Mouse (Mus musculus) c-Kit-positive CD71-negative TER-119-negative erythroid progenitor cells, embryonic 14.5 days (primary cell): Measurements from ENCODE around the gene Leng8.
"Not testable (repeated sequence)": the region's sequence is repeated elsewhere in the genome, so short reads cannot be mapped to it uniquely, and the experiment has no call there.

Source experiments
- DNase-seq: peaks from one replicate; pipeline ENCODE4 v3.0.0-alpha.2; 2013; ENCODE audit warnings: low read depth

The Leng8 gene

DNA sequence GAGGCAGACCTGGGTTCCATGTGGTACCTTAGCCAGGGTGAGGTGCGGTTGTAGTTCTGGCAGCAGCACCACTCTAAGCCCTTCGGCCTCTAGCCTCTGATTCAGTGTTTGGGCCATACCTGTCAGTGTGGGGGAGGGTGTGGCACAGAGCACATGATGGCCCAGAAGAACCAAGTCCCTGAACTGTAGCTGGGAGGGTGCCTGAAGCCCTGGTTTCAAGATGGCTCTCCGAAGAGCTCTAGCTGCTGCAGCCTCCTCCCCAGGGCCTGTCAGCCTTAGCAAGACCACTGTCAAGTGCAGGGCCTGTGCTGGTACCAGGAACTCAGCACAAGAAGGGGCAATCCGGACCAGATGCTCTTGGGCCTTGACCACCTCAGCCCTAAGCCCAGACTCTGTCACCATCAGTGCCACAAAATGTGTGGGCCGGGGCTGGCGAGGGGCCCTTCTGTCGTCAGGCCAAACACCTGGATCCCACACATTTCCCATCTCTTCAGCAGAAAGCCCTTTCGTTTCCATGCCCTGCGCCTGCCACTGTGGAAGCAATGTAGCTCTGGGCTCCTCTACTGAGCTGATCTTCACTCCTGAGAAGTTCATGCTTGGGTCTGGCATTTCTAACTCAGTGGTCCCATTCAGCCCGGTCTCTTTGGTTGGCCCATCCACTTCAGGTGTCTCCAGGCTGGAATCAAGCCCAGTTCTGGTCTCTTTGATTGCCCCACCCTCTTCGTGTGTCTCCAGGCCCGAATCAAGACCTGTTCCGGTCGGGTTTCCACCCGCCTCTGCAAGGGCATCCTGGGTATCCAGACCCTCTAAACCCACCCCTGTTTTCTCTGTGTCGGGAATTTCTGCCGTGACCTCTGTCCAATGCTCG, 11.7 kb downstream of the Leng8 start:
- DNase-seq = no peak

DNA sequence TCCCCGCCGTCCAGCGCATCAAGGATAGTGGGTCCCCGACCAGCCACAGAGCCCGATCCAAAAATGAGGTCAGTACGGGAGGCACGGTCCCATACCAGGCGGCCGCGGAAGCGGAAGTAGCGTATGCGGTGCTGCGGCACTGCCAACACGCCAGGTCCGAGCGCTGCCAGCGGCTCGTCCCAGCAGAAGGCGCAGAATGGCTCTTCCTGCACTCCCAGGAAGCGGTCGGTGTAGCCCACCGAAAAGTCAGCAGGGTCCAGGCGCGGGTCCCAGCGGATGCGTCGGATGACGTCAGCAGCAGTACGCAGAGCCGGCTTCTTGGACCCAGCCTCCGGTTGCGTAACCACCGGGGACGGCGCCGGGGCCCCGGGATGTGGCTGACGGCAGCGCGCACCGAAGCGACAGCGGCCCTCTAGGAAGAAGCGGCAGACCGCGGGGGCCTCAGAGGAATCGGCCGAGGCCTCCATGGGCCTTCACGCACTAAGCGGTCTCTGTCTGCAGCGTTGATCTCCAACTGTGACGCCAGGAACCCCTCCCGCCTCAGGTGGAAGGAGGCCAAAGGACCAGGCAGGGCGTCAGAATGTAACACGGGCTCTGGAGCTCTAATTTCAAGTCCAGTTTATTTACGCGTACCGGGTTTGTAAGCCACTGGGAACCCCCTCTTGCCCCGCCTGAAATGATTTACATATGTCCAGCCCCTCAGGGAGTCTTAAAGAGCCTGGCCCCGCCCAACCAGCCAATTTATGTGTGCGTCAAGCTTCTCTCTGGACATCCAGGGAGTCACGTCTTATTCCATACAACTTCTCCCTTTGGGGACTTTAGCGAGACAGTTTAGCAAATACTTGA, 12.6 kb downstream of the Leng8 start:
- DNase-seq = peak; percentile 73

DNA sequence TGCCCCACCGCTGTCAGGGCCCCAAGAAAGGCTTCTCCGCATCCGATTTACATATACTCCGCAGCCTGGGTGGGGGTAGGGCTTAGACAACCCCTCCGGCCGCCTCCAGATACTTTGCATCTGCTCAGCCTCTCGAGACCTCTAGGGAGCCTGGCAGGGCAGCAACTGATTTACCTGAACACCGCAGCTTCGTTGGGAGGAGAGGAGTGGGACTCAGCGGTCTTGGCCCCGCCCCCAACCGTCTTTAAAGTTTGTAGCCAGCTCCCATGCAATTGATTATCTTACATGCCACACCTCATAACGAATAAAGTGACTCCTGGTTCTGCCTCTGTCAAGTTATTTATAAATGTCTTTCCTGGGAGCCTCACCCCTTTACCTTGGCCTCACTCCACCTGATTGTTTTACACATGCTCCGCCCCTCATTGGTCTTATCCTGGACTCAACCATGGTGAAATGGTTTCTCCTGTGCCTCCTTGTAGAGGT, 13.3 kb downstream of the Leng8 start, which contains the start of gene Leng9:
TSS of gene Leng9 (minus strand) at position 316 of the 483 bp plus-strand sequence.
- DNase-seq = no peak

DNA sequence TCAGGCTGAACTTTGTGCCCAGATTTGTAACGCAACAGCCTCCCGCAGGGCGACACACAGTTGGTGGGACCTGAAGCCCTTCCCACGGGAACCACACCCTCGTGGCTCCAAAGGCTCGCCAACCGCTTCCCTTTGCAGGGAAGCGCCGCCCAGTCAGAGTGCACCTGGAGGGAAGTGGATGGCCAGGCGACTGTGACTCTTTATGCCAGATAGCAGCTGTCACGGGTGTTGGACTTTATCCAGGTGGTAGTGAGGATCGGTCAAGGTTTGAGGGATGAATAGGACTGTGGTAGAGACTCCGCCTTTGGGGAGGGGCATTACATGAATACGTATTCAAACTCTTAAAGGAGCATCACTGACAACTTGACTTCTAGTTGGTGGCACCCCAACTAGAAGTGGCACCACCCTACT, 14.0 kb downstream of the Leng8 start:
- no peak for DNase-seq

DNA sequence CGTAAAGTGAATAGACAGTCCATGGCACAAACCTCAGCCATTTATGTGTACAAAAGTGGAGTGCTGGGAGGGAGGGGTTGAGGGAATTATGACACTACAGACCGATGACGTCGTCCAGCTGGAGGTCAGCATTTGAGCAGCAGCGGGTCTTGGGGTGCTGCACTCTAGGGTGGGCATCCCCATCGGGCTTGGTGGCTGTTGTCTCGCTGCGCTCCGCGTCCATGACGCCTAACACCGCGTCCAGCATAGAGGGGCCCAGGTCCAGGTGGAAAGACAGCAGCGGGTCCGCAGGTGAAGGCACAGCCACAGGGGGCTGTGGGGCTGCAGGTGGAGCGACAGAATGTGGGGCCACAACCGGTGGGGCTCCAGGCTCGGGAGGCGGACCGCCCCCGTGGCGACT, 14.4 kb downstream of the Leng8 start:
- DNase-seq = no peak

DNA sequence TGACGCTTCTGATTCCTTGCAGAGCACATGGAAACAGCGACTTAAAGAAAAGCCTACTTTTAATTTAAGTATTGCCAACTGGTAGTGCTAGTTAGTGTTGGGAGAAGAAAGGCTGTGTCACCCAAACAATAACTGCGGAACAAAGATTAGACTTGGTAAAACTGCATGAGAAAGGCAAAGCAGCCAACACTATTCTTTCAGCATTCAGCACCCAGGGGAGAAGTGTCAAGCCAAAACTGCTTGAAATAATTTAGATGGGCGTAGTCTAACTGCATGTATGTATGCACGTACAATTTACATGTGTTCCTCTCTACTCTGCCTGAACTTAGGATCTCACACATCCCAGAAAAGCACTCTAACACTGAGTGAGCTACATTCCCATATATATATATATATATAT, 17.5 kb downstream of the Leng8 start:
- DNase-seq = no peak

DNA sequence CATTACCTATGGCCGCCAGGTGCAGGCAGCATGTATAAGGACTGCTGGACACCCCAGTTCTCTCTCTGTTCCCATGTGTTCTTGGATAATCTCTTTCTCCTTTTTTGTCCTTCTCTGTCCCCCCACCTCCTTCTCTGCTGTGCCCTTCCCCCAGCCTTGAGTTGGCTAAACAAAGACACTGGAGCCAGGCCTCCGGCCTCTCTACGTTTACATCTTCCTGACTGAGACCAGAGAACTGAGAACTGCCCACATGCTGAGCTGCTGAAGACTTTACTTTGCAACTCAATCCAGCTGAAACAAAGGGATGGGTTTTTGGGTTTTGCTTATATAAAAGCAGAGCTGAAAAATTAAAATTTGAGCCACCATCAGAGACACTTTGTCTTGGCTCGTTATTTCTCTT, 18.1 kb downstream of the Leng8 start:
- DNase-seq = no peak

DNA sequence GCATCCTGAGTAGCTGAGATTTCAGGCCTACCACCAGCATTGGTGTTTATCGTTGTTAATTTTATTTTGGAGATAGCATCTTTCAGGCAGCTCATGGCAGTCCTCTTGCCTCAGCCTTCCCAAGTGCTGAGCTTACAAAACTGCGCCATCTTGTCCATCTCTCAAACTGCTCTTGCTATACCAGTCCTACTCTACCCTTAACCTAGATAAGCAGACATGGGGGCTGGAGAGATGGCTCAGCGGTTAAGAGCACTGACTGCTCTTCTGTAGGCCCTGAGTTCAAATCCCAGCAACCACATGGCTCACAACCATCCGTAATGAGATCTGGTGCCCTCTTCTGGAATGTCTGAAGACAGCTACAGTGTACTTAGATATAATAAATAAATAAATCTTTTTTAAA, 24.8 kb downstream of the Leng8 start:
- DNase-seq = not testable (repeated sequence)

DNA sequence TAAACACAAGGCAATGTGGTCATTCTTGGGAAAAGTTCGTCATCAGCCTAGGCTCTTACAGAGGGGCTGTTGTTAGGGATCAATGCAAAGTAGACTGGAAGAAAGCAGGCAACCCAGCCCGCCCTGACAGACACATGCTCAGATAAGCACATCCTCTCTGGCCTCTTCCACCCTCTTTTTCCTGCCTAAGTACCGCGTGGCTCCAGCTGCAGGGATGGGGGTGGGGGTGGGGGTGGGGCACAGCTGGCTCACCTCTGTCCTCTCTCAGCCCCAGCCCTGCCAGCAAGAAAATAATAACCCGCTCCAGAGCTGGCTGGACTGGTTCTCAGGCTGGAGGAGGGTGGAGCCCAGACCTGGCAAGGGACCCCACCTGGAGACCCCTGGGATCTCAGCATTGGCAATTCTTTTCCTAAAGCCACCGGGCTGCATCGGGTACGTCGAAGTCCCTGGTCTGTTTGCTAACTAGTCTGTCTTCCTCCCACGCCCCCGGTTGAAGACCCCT, 26.8 kb downstream of the Leng8 start:
- no peak for DNase-seq

DNA sequence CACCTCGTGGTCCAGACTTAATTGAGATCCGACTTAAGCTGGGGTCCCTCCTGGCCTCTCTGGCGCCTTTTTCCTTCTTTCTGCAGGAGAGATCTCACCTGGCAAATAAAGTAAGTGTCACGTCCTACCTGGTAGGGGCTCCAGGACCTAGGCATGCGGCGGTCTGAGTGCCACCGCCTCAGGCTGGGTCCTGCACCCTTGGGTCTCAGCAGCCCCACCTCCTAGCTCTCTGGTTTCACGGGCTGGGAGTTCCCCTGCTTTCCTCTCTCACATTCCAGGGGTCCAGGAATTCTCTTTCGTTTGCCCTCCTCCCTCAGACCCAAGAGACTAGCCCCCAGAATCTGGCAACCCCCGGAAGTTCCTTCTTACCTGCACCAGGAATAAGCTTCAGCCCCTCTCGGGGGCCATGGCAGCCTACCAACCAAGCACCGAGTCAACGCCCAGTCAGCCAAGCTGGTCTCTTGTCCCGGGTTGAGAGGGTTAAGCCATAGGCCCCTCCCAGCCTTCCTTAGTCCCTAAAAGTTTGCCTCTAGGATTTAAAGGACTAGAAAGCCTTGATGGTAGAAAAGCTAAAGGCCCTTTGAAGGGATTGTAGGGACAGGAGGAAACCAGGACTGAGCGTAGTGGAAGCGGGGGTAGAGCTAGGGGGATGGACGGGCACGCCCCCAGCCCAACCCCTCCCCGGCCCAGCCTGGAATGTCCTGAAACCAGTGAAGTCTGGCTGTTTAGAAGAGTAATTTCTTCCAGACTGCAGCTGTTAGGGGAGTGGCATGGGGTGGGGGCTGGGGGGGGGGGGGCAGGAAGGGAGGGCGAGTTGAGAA, 27.5 kb downstream of the Leng8 start, which contains the start of gene Cdc42ep5:
TSS of gene Cdc42ep5 (minus strand) at position 771 of the 821 bp plus-strand sequence.
- no peak for DNase-seq

DNA sequence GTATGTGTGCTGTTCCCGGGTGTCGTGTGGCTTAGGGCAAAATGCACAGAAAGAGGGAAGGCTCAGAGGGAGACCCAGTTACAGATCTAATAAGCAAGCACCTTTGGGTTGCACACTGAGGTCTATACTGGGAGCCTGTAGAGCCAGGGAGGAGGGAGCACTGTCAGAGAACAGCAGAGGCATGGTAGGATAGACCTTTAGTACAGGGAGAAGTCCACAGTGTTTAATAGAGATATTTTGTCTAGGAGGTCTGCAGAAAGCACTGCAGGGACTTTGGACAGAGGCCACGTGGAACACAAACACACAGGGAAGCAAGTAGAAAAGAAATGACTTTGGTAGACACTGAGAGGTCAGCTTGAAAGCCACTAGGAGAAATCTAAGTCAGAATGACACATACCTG, 28.4 kb downstream of the Leng8 start:
- DNase-seq = no peak

DNA sequence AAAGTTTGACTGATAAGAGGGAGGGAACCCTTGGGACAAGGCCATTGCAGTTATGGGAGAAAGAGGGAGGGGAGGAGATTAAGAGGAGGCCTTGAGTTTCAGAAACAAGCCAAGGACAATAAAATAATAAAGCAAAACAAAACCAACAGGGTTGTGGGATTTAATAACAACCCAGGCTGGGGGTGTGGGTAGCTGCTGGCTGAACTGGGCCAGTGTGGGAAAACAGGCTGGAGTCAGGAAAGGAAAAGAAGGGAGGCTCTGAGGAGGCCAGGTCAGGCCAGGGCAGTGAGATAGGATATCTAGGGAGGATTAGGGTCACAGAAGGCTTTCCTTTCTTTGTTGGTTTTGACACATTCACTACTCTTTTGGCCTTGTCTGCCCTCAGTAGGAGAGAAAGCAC, 30.3 kb downstream of the Leng8 start:
- DNase-seq = no peak

DNA sequence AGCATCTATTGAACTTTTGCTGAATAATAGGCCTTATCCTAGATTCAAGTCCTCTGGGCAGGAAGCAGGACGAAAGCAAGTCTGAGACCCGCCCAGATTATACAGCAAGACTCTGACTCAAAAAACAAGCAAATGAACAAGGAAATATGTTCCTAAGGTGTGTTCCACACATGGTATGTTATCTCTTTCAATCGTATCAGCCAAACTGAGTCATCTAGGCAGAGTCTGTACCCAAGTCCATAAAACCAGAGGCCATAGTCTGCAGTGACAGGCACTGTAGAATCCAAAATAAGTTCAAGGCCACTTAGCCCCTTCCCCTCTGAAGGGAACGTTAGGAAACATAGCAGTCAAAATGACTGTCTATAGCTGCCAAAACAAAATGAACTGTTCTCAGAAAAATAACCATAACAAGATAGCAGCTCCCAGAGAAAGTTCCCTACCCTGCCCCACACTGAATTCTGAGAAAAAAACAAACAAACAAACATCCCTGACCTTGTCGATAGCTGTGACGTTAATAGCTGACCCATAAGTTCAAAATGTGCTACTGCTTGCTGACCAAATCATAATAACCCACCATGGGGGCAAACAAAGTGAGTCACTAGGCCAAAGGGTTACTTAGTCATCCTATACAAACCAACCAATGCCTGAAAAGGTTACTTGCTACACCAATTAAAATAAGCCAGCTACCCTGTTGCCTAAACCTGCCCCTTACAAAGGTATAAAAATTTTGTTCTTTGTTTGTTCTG, 33.5 kb downstream of the Leng8 start:
- DNase-seq = no peak

DNA sequence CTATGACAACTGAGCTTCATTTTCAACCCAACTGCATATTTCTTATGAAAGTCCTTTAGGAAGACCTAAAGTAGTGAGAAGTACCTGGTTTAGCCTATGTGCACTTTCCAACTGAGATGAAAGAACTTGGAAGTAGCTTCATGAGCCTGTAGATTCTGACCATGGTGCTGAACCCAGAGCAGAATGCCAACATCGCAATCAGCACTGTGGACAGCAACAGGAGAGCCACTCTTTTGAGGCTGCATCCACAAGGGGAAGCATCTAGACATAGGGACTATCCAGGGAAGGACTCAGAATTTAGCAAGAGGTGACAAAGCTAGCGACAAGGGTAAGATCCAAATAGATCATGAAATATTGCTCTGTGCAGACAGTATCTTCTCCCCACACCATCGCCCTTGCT, 41.6 kb downstream of the Leng8 start:
- DNase-seq = peak; percentile 46
